Mouse (Mus musculus): ENCODE data around the gene Nt5c3. TPM values are rescaled to one million over a fixed set of nuclear protein-coding genes. Genes with fewer than 3 reads are reported as not detected.

Gene Nt5c3
- polyA plus RNA-seq, 1 experiment from 2014 or later = 98.1 TPM

DNA sequence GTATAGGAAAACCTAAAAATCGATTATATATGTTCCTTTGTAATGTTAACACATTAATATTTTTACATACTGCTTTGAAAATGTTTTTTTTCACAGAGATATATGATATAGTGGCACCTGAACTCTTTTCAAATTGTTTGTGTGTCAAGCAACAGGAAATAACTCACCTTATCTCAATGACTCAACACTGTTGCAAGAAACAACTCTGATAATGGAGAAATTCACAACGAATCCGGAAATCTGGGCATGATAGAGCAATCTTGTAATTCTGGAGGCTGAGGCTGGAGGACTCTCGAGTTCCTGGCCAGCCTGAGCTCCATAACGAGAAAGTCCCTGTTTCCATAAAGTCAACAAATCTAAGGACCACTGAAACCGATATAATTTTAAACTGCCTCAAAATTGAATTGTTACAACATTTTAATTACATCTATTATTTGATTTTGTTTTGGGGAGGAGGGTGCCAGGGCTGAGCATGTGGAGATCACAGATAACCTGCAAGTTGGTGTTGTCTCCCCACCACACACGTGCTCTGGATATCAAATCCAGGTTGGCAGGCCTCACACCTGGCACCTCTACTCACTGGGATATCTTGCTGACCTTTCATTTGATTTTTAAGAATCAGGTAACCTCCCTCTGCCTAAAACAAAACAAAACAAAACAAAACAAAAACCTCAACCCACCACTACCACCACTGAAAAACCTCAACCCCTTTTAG lies 4.2 kb downstream of the Nt5c3 start:
- 89% methylated on average over 7 of the region's 7 CpGs for WGBS

GRCm38 (mm10) chr6:56917578-56918368 lies 6.0 kb downstream of the Nt5c3 start:
- ATAC-seq (ENCODE audit: low FRiP score) (no peak), DNase-seq (ENCODE audit: low spot score) (no peak)
- 70% methylated on average over 12 of the region's 12 CpGs for WGBS
- H3K4me1 ChIP-seq (replicated peaks; ENCODE audit: control insufficient read depth, insufficient read depth, low read length) = no peaks in the 10 kb centered on the region
- no peaks in the 10 kb centered on the region for H3K36me3 ChIP-seq (ENCODE audit: control insufficient read depth, insufficient read depth, low read length)
- H3K9ac ChIP-seq (ENCODE audit: low read depth, low read length) = no peak overlapping the region
- no peaks in the 10 kb centered on the region for H3K9me3 ChIP-seq (ENCODE audit: control insufficient read depth, low read length)
- H3K4me2 ChIP-seq (replicated peaks; ENCODE audit: low read depth, low read length) = no peak overlapping the region
- no peak overlapping the region for H3K4me3 ChIP-seq (ENCODE audit: low read depth, low read length)
- no peak overlapping the region for H3K27ac ChIP-seq (ENCODE audit: low read depth, low read length)
- no peaks in the 10 kb centered on the region for H3K27me3 ChIP-seq (ENCODE audit: control insufficient read depth, insufficient read depth, low read length)

More for the DNA sequence above, 4.2 kb downstream of the Nt5c3 start:
- no peak overlapping the region for H3K4me3 ChIP-seq (ENCODE audit: low read depth, low read length)
- ATAC-seq (ENCODE audit: low FRiP score) (no peak), DNase-seq (ENCODE audit: low spot score) (no peak)
- no peaks in the 10 kb centered on the region for H3K27me3 ChIP-seq (ENCODE audit: control insufficient read depth, insufficient read depth, low read length)
- H3K9me3 ChIP-seq (ENCODE audit: control insufficient read depth, low read length) = no peaks in the 10 kb centered on the region
- no peaks in the 10 kb centered on the region for H3K4me1 ChIP-seq (replicated peaks; ENCODE audit: control insufficient read depth, insufficient read depth, low read length)
- H3K4me2 ChIP-seq (replicated peaks; ENCODE audit: low read depth, low read length) = no peak overlapping the region
- no peaks in the 10 kb centered on the region for H3K36me3 ChIP-seq (ENCODE audit: control insufficient read depth, insufficient read depth, low read length)
- no peak overlapping the region for H3K27ac ChIP-seq (ENCODE audit: low read depth, low read length)
- no peak overlapping the region for H3K9ac ChIP-seq (ENCODE audit: low read depth, low read length)

- Histone ChIP-seq H3K9me3 (ENCODE audit: control insufficient read depth, low read length) (no peaks in the 10 kb centered on the region), H3K9ac (ENCODE audit: low read depth, low read length) (no peak overlapping the region), H3K4me3 (ENCODE audit: low read depth, low read length) (no peak overlapping the region), H3K36me3 (ENCODE audit: control insufficient read depth, insufficient read depth, low read length) (no peaks in the 10 kb centered on the region), H3K27me3 (ENCODE audit: control insufficient read depth, insufficient read depth, low read length) (no peaks in the 10 kb centered on the region), H3K4me1 (replicated peaks; ENCODE audit: control insufficient read depth, insufficient read depth, low read length) (no peaks in the 10 kb centered on the region), H3K4me2 (replicated peaks; ENCODE audit: low read depth, low read length) (no peak overlapping the region), H3K27ac (ENCODE audit: low read depth, low read length) (no peak overlapping the region)
- ATAC-seq (ENCODE audit: low FRiP score) (no peak), DNase-seq (ENCODE audit: low spot score) (no peak)
- WGBS = 100% methylated on average over 2 of the region's 2 CpGs
These were observed 7.5 kb downstream of the Nt5c3 start for GRCm38 (mm10) chr6:56916279-56916678.

- no peaks in the 10 kb centered on the region for H3K36me3 ChIP-seq (ENCODE audit: control insufficient read depth, insufficient read depth, low read length)
- no peak overlapping the region for H3K9ac ChIP-seq (ENCODE audit: low read depth, low read length)
- 89% methylated on average over 2 of the region's 2 CpGs for WGBS
- no peaks in the 10 kb centered on the region for H3K9me3 ChIP-seq (ENCODE audit: control insufficient read depth, low read length)
- no peaks in the 10 kb centered on the region for H3K27me3 ChIP-seq (ENCODE audit: control insufficient read depth, insufficient read depth, low read length)
- no peak overlapping the region for H3K4me3 ChIP-seq (ENCODE audit: low read depth, low read length)
- H3K4me2 ChIP-seq (replicated peaks; ENCODE audit: low read depth, low read length) = no peak overlapping the region
- DNase-seq (ENCODE audit: low spot score) = no peak
- no peak overlapping the region for H3K27ac ChIP-seq (ENCODE audit: low read depth, low read length)
- no peak for ATAC-seq (ENCODE audit: low FRiP score)
- H3K4me1 ChIP-seq (replicated peaks; ENCODE audit: control insufficient read depth, insufficient read depth, low read length) = no peaks in the 10 kb centered on the region
These were observed 10.5 kb downstream of the Nt5c3 start for GRCm38 (mm10) chr6:56913092-56913858.

GRCm38 (mm10) chr6:56910910-56911309 lies 12.8 kb downstream of the Nt5c3 start:
- WGBS = 84% methylated on average over 2 of the region's 2 CpGs
- Histone ChIP-seq H3K9ac (ENCODE audit: low read depth, low read length) (no peak overlapping the region), H3K9me3 (ENCODE audit: control insufficient read depth, low read length) (no peaks in the 10 kb centered on the region), H3K4me1 (replicated peaks; ENCODE audit: control insufficient read depth, insufficient read depth, low read length) (no peaks in the 10 kb centered on the region), H3K4me3 (ENCODE audit: low read depth, low read length) (no peak overlapping the region), H3K36me3 (ENCODE audit: control insufficient read depth, insufficient read depth, low read length) (no peaks in the 10 kb centered on the region), H3K27me3 (ENCODE audit: control insufficient read depth, insufficient read depth, low read length) (no peaks in the 10 kb centered on the region), H3K27ac (ENCODE audit: low read depth, low read length) (no peak overlapping the region), H3K4me2 (replicated peaks; ENCODE audit: low read depth, low read length) (no peak overlapping the region)
- DNase-seq (ENCODE audit: low spot score) = no peak
- no peak for ATAC-seq (ENCODE audit: low FRiP score)

DNA sequence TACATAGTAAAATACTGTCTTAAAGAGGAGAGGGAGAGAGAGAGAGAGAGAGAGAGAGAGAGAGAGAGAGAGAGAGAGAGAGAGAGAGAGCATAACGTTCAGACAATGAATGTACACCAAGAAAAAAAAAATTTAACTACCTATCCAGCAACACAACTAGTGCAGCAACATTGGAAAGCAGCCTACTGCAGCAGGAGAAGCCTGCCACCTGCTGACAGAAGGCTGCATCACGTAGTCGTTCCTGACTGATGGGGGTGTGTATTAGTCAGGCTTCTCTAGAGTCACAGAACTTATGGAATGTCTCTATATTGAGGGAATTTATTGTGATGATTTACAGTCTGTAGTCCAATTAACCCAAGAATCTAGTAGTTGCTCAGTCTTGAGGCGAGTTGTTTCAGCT lies 14.8 kb downstream of the Nt5c3 start:
- Histone ChIP-seq H3K9ac (ENCODE audit: low read depth, low read length) (no peak overlapping the region), H3K4me1 (replicated peaks; ENCODE audit: control insufficient read depth, insufficient read depth, low read length) (no peaks in the 10 kb centered on the region), H3K9me3 (ENCODE audit: control insufficient read depth, low read length) (no peaks in the 10 kb centered on the region), H3K36me3 (ENCODE audit: control insufficient read depth, insufficient read depth, low read length) (no peaks in the 10 kb centered on the region), H3K27ac (ENCODE audit: low read depth, low read length) (no peak overlapping the region), H3K27me3 (ENCODE audit: control insufficient read depth, insufficient read depth, low read length) (no peaks in the 10 kb centered on the region), H3K4me2 (replicated peaks; ENCODE audit: low read depth, low read length) (no peak overlapping the region), H3K4me3 (ENCODE audit: low read depth, low read length) (no peak overlapping the region)
- ATAC-seq (ENCODE audit: low FRiP score) (no peak), DNase-seq (ENCODE audit: low spot score) (peak; percentile 58)
- WGBS = 18% methylated on average over 4 of the region's 4 CpGs

- Histone ChIP-seq H3K9me3 (ENCODE audit: control insufficient read depth, low read length) (no peaks in the 10 kb centered on the region), H3K9ac (ENCODE audit: low read depth, low read length) (no peak overlapping the region), H3K36me3 (ENCODE audit: control insufficient read depth, insufficient read depth, low read length) (no peaks in the 10 kb centered on the region), H3K4me3 (ENCODE audit: low read depth, low read length) (no peak overlapping the region), H3K4me1 (replicated peaks; ENCODE audit: control insufficient read depth, insufficient read depth, low read length) (no peaks in the 10 kb centered on the region), H3K27ac (ENCODE audit: low read depth, low read length) (no peak overlapping the region), H3K4me2 (replicated peaks; ENCODE audit: low read depth, low read length) (no peak overlapping the region), H3K27me3 (ENCODE audit: control insufficient read depth, insufficient read depth, low read length) (no peaks in the 10 kb centered on the region)
- 95% methylated on average over 2 of the region's 2 CpGs for WGBS
- ATAC-seq (ENCODE audit: low FRiP score) (no peak), DNase-seq (ENCODE audit: low spot score) (no peak)
These were observed 15.3 kb downstream of the Nt5c3 start for GRCm38 (mm10) chr6:56908397-56908796.

DNA sequence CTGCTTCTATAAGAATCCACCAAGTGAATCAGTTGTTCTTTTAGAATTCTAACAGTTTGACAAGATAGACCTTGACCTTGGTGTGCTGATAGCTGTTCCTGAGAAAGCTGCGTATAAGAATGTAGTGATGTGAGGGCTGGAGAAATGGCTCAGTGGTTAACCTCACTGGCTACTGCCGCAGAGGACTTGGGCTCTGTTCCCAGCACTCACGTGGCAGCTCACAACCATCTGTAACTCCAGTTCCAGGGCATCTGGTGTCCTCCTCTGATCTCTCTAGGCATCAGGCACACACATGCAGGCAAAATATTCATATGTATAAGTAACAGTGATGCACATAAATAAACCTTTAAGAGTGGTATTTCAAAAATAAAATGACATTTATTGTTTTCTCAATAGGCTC lies 15.8 kb downstream of the Nt5c3 start:
- Histone ChIP-seq H3K4me2 (replicated peaks; ENCODE audit: low read depth, low read length) (no peak overlapping the region), H3K4me1 (replicated peaks; ENCODE audit: control insufficient read depth, insufficient read depth, low read length) (no peaks in the 10 kb centered on the region), H3K4me3 (ENCODE audit: low read depth, low read length) (no peak overlapping the region), H3K9ac (ENCODE audit: low read depth, low read length) (no peak overlapping the region), H3K27ac (ENCODE audit: low read depth, low read length) (no peak overlapping the region), H3K36me3 (ENCODE audit: control insufficient read depth, insufficient read depth, low read length) (no peaks in the 10 kb centered on the region), H3K9me3 (ENCODE audit: control insufficient read depth, low read length) (no peaks in the 10 kb centered on the region), H3K27me3 (ENCODE audit: control insufficient read depth, insufficient read depth, low read length) (no peaks in the 10 kb centered on the region)
- no peak for DNase-seq (ENCODE audit: low spot score)
- 99% methylated on average over 3 of the region's 3 CpGs for WGBS
- ATAC-seq (ENCODE audit: low FRiP score) = no peak
